Mouse (Mus musculus) heart, adult 11 months (tissue): Measurements from ENCODE around the gene Nrg4.
"Not testable (repeated sequence)": the region's sequence is repeated elsewhere in the genome, so short reads cannot be mapped to it uniquely, and the experiment has no call there.

Source experiments
- DNase-seq: peaks from one replicate; pipeline ENCODE4 v3.0.0; 2022

The Nrg4 gene

DNA sequence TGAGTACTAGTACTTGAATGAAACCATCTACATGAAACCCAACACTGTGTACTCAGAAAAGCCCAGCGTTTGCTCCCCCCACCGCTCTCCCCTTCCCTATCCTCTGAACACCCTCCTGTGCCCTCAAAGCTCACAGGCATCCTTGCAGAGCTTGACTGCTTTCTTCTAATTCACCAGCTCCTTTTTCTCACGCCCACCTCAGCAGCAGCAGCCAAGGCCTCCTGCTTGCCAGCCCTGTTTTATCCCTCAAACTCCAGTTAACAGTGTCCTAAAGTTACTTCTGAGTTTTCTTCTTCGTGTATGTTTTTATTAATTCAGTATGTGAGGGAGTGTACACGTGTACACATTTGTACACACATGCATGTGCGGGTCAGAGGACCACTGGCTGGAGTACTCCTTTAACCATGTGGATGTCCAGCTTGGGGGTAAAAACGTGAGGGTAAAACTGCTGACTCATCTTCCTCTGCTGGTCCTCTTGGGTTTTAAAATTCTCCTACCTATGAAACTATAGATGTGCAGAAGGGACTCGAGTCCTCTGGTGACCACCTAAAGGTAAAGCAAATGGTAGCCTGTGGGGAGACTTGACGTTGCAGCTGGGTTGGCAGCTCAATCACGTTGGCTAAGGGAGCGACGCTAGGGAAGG lies 12.9 kb downstream of the Nrg4 start:
- DNase-seq: no peak

DNA sequence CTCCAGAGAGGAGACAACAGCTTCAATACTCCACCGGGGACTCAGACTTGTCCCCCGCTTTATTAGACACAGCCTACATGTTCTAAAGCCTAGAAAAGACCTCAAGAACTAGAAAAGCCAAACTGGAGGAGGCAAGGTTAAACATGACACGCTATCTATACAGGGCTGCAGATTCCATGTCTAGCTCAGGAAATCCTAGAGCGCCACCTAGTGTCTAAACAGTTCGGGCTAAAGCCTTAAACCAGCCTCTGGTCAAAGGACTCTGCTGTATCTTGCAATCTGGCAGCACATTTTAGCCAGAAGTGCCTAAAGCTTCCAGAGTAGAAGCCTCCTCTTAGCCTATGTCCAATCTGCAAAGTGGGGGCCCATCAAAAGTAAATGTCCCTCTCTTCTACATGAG lies 15.1 kb downstream of the Nrg4 start:
- DNase-seq: peak; percentile 94

DNA sequence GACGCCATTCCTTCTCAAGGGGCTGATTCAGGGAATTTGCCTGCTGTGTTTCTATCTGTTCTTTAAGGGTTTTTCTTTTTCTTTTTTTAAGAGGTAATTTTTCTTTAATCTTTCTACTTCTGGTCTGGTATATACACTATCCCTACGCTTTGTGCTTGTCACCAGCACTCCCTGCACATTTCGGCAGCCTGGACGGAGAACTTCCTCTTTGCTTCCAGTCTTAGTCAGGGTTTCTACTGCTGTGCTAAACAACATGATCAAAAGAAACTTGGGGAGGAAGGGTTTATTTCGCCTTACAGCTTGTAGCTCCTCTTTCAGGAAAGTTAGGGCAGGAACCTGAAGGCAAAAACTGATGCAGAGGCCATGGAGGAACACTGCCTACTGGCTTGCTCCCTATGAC lies 18.2 kb downstream of the Nrg4 start:
- peak; percentile 92 for DNase-seq

DNA sequence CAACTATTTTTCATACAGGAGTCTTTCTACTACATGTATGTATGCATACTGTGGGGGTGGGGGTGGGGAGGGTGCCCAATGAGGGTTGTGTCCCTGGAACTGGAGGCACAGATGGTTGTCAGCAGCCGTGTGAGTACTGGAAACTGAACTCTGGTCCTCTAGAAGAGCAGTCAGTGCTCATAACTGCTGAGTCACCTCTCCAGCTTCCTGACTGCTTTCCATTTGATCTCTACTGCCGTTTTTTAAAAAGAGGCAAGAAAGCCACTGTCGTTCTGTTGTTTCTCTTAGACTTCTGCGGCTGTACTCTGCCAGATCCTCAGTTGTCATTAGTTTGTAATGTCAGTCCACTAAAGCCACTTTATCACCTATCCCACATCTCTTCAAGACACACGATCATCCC lies 19.1 kb downstream of the Nrg4 start:
- DNase-seq: peak; percentile 36

DNA sequence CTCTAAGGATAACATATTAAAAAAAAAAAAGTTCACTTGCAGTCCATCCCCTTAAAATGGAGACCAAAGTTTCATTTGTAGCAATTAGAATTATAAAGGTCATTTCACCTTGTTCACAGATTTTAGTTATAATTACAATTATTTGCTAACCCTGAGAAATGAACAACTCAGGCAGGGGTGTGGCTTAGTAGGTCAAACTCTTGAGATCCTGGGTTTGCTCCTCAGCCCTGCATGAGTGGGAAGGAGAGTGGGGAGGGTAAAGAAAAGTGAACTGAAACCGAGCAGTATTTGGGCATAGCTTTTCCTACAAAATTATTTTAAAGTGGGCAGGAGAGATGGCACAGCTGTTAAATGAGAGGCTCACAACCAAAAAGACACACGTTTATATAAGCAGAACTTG lies 19.6 kb downstream of the Nrg4 start:
- DNase-seq: peak; percentile 64

DNA sequence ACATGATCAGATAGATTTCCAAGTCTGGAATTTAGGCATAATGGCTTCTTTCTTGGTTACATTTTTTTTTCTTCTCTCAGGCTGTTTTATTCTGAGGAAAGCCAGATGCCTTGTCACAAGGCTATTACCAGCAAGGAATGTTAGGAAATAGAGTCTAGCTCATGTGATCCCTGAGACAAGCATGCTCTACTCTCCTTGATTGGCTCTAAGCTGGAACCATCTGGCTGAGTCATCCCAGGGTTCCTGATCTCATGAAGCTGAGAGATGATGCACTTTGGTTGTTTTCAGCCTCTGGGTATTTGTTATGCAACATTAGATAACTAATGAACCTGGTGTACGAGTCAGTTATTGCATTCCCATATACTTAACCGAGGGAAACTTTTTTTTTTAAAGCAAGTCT lies 30.4 kb downstream of the Nrg4 start:
- peak; percentile 77 for DNase-seq

DNA sequence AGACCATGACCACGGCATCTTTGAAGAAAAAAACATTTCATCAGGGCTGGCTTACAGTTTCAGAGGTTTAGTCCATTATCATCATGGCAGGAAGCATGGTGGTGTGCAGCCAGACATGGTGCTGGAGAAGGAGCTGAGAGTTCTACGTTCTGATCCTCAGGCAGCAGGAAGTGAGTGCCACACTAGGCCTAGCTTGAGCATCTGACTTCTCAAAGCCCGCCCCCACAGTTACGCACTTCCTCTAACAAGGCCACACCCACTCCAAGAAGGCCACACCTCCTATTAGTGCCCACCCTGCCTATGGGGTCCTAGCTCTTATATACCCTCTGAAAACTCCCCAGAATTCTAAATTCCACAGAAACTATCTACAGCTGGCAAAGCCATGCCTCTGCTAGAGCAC lies 34.7 kb downstream of the Nrg4 start:
- DNase-seq: no peak

DNA sequence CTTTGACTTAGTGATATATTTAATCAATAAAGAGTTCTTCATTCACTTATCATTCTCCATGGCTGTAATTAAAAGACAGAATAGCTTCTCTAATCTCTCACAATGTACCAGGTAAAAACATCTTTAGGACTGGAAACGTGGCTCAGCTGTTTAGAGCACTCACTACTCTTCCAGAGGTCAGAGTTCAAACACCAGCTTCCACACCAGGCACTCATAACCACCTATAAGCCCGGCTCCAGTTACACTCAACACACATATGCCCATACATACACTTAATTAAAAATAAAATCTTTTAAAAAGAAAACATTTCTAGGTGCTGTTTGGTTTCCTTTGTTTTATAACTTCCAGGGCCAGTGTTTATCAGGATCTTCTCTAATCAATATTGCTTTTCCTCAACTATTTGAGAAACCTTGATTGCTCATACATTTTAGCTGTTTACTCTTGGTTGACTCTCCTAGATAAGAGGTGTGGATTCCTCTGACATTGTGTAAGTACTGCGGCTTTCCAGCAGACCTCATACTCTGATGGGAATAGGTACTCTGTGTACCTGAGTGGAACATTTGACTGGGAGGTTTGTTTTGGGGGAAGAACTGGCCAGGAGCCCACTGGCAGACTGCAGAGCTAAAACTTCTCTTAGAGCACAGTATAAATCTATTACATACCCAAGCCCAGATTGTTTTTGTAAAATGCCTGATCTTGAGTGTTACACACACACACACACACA lies 37.0 kb downstream of the Nrg4 start:
- no peak for DNase-seq

DNA sequence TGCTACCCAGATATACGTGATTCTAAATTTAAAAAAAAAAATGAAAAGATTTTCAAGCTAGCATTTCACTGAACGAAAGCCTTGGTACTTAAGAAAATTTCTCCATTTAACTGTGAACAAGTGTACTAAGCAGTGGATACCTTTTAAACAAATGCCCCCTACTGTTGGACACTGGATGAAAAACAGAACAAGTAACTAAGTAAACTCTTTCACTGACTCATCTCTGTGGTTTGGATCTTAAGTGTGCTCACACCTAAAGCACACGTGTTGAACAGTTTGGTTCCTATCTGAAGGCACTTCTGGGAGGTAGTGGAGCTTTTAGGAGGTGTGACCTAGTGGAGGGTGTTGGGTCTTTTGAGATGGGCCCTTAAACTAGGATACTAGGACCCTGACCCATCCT lies 41.4 kb downstream of the Nrg4 start:
- DNase-seq: no peak

DNA sequence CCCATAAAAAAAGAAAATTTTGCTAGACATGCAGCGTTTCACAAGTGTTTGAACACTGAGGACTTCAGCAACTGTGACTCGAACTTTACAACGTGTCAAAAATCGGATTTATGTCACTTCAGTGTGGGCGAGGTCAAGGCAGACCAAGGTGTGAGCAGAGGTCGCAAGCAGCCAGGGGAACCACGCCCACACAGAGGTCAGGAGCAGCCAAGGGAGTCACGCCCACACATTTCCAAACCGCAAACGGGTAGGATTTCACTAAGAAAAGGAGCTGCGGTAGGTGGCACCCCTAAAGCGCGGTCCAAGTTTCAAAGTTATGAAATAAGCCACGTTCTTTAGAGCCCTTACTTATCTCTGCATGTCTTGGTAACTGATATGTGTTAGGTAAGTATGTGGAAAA lies 43.1 kb downstream of the Nrg4 start:
- peak; percentile 94 for DNase-seq

DNA sequence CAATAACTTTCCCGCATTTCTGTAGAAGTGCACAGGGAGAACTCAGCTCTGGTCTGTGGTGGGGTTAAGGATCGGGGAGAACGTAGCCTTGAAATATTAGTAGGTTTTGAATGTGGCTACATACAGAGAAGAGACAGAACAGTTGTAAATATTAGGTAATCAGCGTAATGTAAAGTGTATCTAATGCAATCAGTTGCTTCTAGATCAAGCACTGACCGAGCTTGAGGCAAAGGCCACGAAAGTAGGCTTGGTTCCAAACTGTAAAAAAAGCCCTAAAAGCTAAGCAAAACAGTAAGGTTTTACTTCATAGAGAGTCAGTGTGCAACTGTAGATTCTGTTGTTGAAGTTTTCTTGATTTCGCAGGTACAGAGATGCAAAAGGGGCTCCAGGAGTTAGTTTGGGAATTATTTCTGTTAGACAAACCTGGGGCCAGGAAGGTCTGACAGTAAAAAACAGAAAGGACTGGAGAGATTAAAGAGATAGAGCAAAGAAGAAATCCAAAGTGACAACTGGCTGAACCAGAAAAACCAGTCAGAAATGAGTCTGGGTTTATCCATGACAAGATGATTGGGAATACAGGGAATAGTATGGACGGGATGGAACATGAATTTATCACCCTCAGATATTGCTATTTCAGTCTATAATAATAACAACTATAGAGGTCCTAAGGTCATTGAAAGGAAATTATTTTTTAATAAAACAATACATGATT lies 47.4 kb downstream of the Nrg4 start:
- no peak for DNase-seq

DNA sequence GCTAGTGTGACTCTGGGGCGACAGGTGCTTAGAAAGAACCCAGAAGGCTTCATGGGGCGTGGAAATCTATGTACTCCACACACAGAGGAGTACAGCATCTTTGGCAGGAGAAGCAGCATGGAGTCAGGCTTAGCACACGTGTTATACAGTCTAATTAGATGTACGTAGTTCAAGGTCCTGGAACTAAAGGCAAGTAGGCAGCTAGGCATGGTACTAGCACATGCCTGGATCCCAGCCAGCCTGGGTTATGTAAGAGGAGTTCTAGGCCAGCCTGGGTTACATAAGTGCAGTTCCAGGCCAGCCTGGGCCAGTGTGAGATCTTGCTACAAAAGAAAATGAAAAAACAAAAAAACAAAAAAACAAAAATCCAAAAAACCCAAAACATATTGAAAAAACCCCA lies 49.1 kb downstream of the Nrg4 start:
- DNase-seq: peak; percentile 95

DNA sequence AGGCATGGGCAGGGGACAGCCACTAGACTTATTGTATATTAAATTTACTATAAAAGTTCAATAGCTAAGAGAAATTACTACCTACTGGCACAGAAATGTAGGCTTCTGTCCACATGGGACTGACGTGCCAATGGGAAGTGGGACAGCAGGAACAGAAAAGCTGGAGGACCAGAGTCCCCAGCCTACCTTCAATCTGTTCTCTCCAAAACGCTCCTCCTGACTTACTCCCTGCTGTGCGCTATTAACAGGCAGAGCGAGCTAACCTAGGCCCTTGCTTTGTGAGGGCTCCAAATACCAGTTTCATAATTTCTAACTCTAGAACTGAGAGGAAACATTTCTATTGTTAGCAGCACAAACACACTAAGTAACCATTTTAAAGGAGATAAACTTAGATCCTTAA lies 52.7 kb downstream of the Nrg4 start:
- DNase-seq: peak; percentile 5

DNA sequence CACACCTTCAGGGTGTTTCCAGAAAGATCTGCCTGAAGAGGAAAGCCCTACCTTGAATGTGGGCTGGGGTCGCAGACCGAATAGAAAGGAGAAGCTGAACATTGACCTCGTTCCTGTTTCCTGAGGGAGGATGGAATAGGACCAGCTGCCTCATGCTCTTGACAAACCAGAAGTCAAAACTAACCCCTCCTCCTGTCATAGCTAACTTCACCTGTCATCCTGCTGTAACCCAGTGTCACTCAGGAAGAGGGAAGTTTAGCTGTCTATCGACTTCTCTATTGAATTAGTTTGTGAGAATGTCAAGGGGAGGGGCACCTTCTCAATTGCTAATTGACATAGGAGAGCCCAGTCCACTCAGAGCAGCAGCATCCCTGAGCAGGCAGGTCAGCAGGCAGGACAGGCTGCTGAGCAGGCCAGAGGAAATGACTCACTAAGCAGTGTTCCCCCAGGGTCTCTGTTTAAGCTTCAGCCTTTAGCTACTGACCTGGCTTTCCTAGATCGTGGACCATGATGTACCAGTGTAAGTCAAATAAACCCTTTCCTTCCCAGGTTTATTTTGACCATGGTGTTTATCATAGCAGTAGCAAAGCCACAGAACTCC lies 54.6 kb downstream of the Nrg4 start:
- peak; percentile 89 for DNase-seq

DNA sequence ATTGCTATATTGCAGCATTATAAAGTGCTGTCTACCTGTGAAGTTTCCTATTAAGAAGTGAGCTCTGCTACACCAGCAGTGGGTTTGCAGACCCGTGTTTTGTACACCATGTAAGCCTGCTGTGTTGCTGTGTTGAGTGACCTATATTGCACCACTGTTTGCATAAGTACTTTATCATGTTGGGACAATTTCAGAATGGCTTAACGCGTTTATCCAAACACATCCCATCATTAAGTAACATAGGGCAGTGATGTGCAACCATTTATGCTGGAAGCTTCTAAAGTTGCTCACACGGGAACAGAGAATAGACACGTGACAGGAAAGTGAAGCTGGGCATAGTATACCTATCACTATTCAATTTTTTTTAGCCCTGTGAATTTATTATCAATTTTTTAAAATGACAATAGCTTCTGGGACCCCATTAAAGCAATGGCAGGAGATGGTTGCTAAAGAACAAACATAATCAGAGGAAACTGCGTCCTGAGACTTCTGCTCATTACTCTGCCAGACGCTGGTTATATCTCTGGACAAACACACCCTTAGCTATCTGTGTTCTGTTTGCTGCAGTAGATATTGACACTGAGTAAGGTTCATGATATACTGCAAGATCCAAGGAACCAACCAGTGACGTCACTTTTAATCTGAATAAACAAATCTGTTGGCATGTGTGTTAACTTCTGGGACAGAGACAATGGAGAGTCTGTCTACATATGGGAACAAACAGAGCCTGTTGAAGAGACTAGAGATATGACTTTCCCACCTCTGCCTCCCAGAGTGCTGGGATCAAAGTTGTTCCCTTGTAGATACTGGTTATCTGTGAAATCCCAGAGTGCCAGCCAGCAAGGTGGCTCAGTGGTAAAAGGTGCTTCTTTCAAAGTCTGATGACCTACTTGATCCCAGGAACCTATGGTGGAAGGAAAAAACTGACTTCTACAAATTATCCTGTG lies 62.0 kb downstream of the Nrg4 start:
- no peak for DNase-seq

DNA sequence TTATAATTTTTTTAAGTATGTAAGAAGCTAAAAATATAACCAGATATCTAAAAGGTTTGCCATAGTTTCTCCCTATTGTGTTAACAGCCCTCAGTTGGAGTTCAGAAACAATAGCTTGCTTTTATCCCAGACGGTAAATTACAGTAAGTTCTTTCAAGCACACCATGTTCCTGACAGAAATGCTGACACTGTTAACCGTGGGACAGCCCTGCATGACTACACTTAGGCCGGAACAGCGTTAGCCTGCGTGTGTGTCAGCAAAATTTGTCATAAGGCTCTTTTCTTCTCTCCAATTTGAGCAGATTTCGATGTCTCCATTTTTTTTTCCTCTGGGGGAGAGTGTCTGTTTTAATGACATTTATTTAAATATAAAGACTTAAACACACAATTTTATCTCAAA lies 66.9 kb downstream of the Nrg4 start:
- peak; percentile 92 for DNase-seq

DNA sequence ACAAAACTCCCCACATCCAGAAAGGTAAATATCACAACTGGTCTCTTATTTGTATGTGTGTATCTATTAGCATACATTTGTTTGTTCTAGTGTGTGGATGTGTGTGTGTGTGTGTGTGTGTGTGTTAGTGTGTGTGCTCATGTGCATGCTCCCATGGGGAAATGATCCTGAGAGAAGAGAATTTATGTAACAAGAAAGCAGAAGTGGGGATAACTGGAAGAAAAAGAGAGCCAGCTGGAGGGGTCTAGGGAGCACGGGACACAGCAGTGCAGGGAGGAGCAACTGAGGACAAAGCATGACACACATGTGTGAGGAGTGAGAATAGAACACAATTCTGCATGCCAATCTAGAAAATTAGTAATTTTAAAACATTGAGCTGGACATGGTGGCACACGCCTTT lies 69.5 kb downstream of the Nrg4 start:
- DNase-seq: no peak

DNA sequence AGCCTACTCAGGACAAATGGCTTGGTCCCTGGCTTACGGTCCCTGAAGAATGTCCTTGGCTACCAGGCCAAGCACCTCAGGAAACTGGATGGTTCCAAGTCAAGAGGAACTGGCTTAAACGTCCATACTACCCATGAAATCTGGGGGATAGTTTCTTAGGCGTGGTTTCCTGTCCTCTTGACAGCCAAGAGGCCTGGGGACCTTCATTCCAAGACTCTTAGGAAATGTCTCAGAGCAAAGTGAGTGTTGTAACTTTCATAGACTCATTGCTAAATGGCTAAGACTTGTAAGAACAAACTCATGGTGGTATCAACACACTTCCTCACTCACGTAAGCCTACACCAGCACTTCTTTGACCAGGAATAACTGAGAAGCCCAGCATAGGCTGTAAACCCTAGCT lies 71.0 kb downstream of the Nrg4 start:
- peak; percentile 96 for DNase-seq

DNA sequence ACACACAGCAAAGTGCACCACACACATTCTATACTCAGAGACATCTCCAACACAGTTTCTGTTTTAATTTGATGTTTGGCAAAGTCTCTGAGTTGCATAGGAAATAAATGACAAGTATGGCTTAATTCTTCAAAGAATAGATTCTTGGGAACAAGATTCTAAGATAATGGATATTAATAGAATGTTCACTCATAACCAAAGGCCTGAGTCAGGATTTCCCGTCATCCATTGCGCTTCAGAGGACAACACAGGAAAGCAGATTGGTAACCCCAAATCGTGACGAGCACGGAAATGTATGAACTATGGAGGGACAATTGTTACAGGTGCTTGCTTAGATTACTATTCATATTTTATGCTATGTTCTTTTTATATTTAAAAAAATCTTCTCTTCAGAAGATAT lies 71.6 kb downstream of the Nrg4 start:
- DNase-seq: no peak

DNA sequence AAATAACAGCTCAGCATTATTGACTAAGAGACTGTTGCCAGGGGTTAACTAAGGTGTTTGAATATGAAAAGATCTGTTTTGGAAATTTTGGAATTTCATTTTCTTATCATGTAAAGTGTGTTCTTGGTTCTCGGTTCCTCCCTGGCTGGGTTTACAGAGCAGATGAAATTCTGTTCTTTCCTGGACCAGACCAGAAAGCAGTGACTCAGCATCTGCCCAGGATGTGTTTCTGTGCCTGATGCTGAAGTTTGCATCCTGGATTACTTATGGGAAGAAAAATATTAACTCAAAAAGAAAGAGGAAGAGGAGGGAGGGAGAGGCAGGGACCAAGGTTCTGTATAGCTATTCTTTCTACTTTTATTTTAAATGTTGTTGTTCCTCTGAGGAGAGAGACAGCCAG lies 72.8 kb downstream of the Nrg4 start:
- DNase-seq: peak; percentile 94

DNA sequence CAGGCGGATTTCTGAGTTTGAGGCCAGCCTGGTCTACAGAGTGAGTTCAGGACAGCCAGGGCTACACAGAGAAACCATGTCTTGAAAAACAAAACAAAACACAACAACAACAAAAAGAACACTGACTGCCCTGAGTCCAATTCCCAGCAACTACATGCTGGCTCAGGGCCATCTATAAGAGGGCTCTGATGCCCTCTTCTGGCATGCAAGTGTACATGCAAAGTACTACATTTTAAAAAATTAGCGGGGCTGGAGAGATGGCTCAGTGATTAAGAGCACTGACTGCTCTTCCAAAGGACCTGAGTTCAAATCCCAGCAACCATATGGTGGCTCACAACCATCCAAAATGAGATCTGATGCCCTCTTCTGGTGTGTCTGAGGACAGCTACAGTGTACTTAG lies 74.5 kb downstream of the Nrg4 start:
- DNase-seq: not testable (repeated sequence)

DNA sequence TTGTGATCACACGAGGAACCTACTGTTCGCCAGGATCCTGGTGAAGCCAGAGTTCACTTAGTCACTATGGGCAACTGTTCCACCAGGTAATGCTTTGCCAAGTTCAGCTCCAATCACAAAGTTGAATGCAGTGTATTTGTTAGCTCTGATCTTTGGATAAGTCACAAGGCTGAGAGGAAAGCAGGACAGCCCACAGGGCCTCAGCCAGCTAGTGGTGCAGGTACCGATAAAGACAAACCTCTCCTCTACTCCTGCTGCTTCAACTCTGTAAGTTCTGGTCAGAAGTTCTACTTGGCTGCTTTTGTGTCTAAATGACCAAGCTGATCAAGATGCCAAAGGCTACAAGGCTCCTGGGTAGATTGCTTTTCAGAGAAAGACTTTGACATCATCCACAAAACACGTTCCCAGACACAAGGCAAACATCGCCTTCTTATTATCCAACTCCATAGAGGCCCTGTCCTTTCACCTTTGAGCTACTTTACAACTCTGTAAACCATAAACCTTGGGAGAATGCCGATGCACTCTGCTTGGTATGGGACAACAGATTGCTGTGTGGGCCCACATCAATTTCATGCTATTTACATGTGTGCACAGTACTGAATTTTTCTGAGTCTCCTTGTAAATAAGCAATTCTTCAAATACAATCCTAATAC lies 75.9 kb downstream of the Nrg4 start:
- no peak for DNase-seq
